Mouse (Mus musculus) heart, adult 2 months (tissue): ENCODE data around the gene Hsd11b2.

Experiments
- CTCF ChIP-seq: fragments of 200-600 bp; IDR thresholded peaks from 2 replicates; pipeline ENCODE4 v1.8.1; 2022; ENCODE audit warnings: antibody characterized with exemption, mild to moderate bottlenecking, moderate library complexity
- POLR2A ChIP-seq: fragments of 200-500 bp; IDR thresholded peaks from 2 replicates; pipeline ENCODE4 v1.6.1; 2011; ENCODE audit warnings: mild to moderate bottlenecking, low read depth, low read length, control low read depth; ENCODE audit not compliant: insufficient read depth

DNA sequence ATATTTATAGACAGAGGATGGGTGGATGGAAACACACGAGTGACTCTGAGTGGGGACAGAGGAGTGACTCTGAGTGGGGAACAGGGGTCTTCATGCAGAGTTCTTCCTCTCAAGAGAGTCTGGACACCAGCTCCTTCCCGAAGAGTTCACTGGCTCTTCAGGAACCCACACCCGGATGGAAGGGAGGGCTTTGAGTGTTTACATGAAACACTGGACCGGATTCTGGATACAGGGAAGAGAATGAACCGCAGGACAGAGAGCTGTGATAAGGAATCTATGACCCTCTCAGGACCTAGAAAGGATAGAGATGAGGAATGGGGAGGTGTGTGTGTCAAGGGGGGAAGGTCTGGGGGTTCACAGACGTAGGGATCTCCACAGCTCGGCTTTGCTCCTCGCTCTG lies 1.2 kb upstream of the Hsd11b2 start:
- TF ChIP-seq POLR2A (no peak), CTCF (no peak)
